In genomic region chr7:48749298-48750163, GRCm38 (mm10) we compare ENCODE assay signal across 8 mouse cellular contexts. TPM values are rescaled to one million over a fixed set of nuclear protein-coding genes. Genes with fewer than 3 reads are reported as not detected.
A peak's percentile ranks its signal among the peaks of the same experiment; 100 is the strongest.
DNase-seq lines count a peak whose midpoint lies in the region; ATAC-seq and TF ChIP-seq lines count a peak whose summit lies in the region.

No protein-coding gene starts in this region.

- no peaks in the 10 kb centered on the region for H3K36me3 ChIP-seq in E14TG2a.4 (ENCODE audit: insufficient read depth, low read length)
- no peaks in the 10 kb centered on the region for H3K36me3 ChIP-seq in forebrain, embryonic 12.5 days (replicated peaks)
- no peaks in the 10 kb centered on the region for H3K36me3 ChIP-seq in heart, postnatal 0 days (replicated peaks; ENCODE audit: control insufficient read depth, insufficient read depth, low read length)
- H3K36me3 ChIP-seq in liver, embryonic 16.5 days (ENCODE audit: control insufficient read depth, insufficient read depth) = no peaks in the 10 kb centered on the region
- no peaks in the 10 kb centered on the region for H3K36me3 ChIP-seq in neural tube, embryonic 13.5 days
- no peaks in the 10 kb centered on the region for H3K36me3 ChIP-seq in testis, adult 2 months (ENCODE audit: control insufficient read depth, insufficient read depth, low read length)

- DNase-seq in c-Kit-positive CD71-positive TER-119-negative erythroid progenitor cells, embryonic 14.5 days (ENCODE audit: low read depth) = peak; percentile 89
- peak; percentile 85 for DNase-seq in heart, postnatal 0 days (ENCODE audit: low spot score)
- DNase-seq in kidney, postnatal 4 days = peak; percentile 79 to 85

- H3K27ac ChIP-seq in forebrain, embryonic 12.5 days = peak overlapping the region; percentile 47; the same call in 1 of the 2 replicates
- peak overlapping the region; percentile 44; the same call in 1 of the 2 replicates for H3K27ac ChIP-seq in heart, postnatal 0 days (ENCODE audit: low read depth)
- no peak overlapping the region for H3K27ac ChIP-seq in liver, embryonic 16.5 days (ENCODE audit: low read length)
- peak overlapping the region; percentile 67 for H3K27ac ChIP-seq in neural tube, embryonic 13.5 days (replicated peaks)
- H3K27ac ChIP-seq in testis, adult 2 months (ENCODE audit: control insufficient read depth, insufficient read depth, low read depth, low read length) = no peak overlapping the region

- H3K4me2 ChIP-seq in forebrain, embryonic 12.5 days = peak overlapping the region; percentile 75
- H3K4me2 ChIP-seq in heart, postnatal 0 days (ENCODE audit: low read depth, low read length) = peak overlapping the region; percentile 95
- peak overlapping the region; percentile 89 for H3K4me2 ChIP-seq in liver, embryonic 16.5 days (ENCODE audit: low read depth, low read length)
- H3K4me2 ChIP-seq in neural tube, embryonic 13.5 days = peak overlapping the region; percentile 70

- TF ChIP-seq CTCF in E14TG2a.4 (conservative IDR thresholded peaks at IDR 0.05; ENCODE audit: low read length) = peak; percentile 88
- peak; percentile 79 for TF ChIP-seq CTCF in heart, postnatal 0 days (IDR thresholded peaks at IDR 0.05; ENCODE audit: low read depth)
- TF ChIP-seq CTCF in testis, adult 2 months (IDR thresholded peaks at IDR 0.05; ENCODE audit: control insufficient read depth, insufficient read depth, insufficient replicate concordance, low read depth, low read length) = peak; percentile 74

- WGBS in forebrain, embryonic 12.5 days = 1% methylated on average over 24 of the region's 24 CpGs
- WGBS in heart, postnatal 0 days = 2% methylated on average over 24 of the region's 24 CpGs
- 1% methylated on average over 24 of the region's 24 CpGs for WGBS in liver, embryonic 16.5 days (ENCODE audit: insufficient replicate concordance)
- under 1% methylated on average over 24 of the region's 24 CpGs for WGBS in neural tube, embryonic 13.5 days

- 0 out of 2 replicates have a peak, but pooled peaks cover 3% of the 10 kb centered on the region for H3K27me3 ChIP-seq in E14TG2a.4 (ENCODE audit: insufficient read depth, low read length)
- H3K27me3 ChIP-seq in forebrain, embryonic 12.5 days = no peaks in the 10 kb centered on the region
- no peaks in the 10 kb centered on the region for H3K27me3 ChIP-seq in heart, postnatal 0 days (ENCODE audit: control insufficient read depth, insufficient read depth, low read length)
- H3K27me3 ChIP-seq in liver, embryonic 16.5 days (ENCODE audit: control insufficient read depth, insufficient read depth, low read depth, low read length) = no peaks in the 10 kb centered on the region
- peaks cover 15% of the 10 kb centered on the region; the same call in 1 of the 2 replicates for H3K27me3 ChIP-seq in neural tube, embryonic 13.5 days
- no peaks in the 10 kb centered on the region for H3K27me3 ChIP-seq in testis, adult 2 months (ENCODE audit: control insufficient read depth, insufficient read depth, low read length)

- peak; percentile 89 for ATAC-seq in forebrain, embryonic 12.5 days (ENCODE audit: low FRiP score)
- peak; percentile 82 for ATAC-seq in heart, postnatal 0 days (ENCODE audit: insufficient read depth, low read depth)
- peak; percentile 76 for ATAC-seq in liver, embryonic 16.5 days (ENCODE audit: low read depth)
- ATAC-seq in neural tube, embryonic 13.5 days (ENCODE audit: low read depth) = peak; percentile 89

- H3K9me3 ChIP-seq in E14TG2a.4 (ENCODE audit: low read length) = no peaks in the 10 kb centered on the region
- no peaks in the 10 kb centered on the region for H3K9me3 ChIP-seq in forebrain, embryonic 12.5 days
- no peaks in the 10 kb centered on the region for H3K9me3 ChIP-seq in heart, postnatal 0 days (replicated peaks; ENCODE audit: control insufficient read depth, low read length)
- H3K9me3 ChIP-seq in liver, embryonic 16.5 days (replicated peaks; ENCODE audit: control insufficient read depth, low read length) = no peaks in the 10 kb centered on the region
- no peaks in the 10 kb centered on the region for H3K9me3 ChIP-seq in neural tube, embryonic 13.5 days

- TF ChIP-seq POLR2A in testis, adult 2 months (IDR thresholded peaks at IDR 0.05; ENCODE audit: control insufficient read depth, low read depth, low read length) = no peak

- peak overlapping the region; percentile 56 for H3K9ac ChIP-seq in forebrain, embryonic 12.5 days
- peak overlapping the region; percentile 47 for H3K9ac ChIP-seq in heart, postnatal 0 days (replicated peaks; ENCODE audit: low read depth, low read length)
- peak overlapping the region; percentile 41 for H3K9ac ChIP-seq in liver, embryonic 16.5 days (ENCODE audit: low read depth, low read length)
- H3K9ac ChIP-seq in neural tube, embryonic 13.5 days = peak overlapping the region; percentile 65

- no peak for TF ChIP-seq EP300 in heart, postnatal 0 days (IDR thresholded peaks at IDR 0.05; ENCODE audit: low read depth)

- peak overlapping the region; percentile 72 for H3K4me3 ChIP-seq in E14TG2a.4 (replicated peaks; ENCODE audit: low read length)
- peak overlapping the region; percentile 41 for H3K4me3 ChIP-seq in forebrain, embryonic 12.5 days (replicated peaks)
- H3K4me3 ChIP-seq in heart, postnatal 0 days (ENCODE audit: low read depth, low read length) = peak overlapping the region; percentile 53
- peak overlapping the region; percentile 50 for H3K4me3 ChIP-seq in liver, embryonic 16.5 days (ENCODE audit: low read depth, low read length)
- H3K4me3 ChIP-seq in neural tube, embryonic 13.5 days = peak overlapping the region; percentile 41
- H3K4me3 ChIP-seq in testis, adult 2 months (ENCODE audit: control insufficient read depth, low read depth, low read length) = peak overlapping the region; percentile 63

- H3K4me1 ChIP-seq in E14TG2a.4 (replicated peaks; ENCODE audit: low read depth, low read length) = peaks cover 6% of the 10 kb centered on the region; the same call in 1 of the 2 replicates
- peaks cover 8% of the 10 kb centered on the region; the same call in 1 of the 2 replicates for H3K4me1 ChIP-seq in forebrain, embryonic 12.5 days
- H3K4me1 ChIP-seq in heart, postnatal 0 days (ENCODE audit: control insufficient read depth, insufficient read depth) = 0 out of 2 replicates have a peak, but pooled peaks cover 5% of the 10 kb centered on the region
- peaks cover 6% of the 10 kb centered on the region for H3K4me1 ChIP-seq in liver, embryonic 16.5 days (ENCODE audit: control insufficient read depth, low read depth, low read length)
- H3K4me1 ChIP-seq in neural tube, embryonic 13.5 days (replicated peaks) = peaks cover 6% of the 10 kb centered on the region; the same call in 1 of the 2 replicates
- peaks cover 8% of the 10 kb centered on the region for H3K4me1 ChIP-seq in testis, adult 2 months (ENCODE audit: control insufficient read depth, insufficient read depth, low read length)

RNA-seq across cellular contexts. Expression of gene Zdhhc13, which starts 39.3 kb away (rescaled TPM):
- polyA plus RNA-seq in forebrain, embryonic 12.5 days (2016; fragmentation: Nextera tagmentation; extraction: Ambion mirVana) = 38.9 and 39.5 TPM in 2 replicates
- total RNA-seq in heart, postnatal 0 days (2014; rRNA removed; ENCODE audit: low replicate concordance) = 51.6 and 58.5 TPM in 2 replicates
- polyA plus RNA-seq in heart, postnatal 0 days (2015; fragmentation: Nextera tagmentation; extraction: Ambion mirVana) = 26.9 and 29.5 TPM in 2 replicates
- polyA plus RNA-seq in liver, embryonic 16.5 days (2015; fragmentation: Nextera tagmentation; extraction: Ambion mirVana) = 9.1 and 9.6 TPM in 2 replicates
- polyA plus RNA-seq in neural tube, embryonic 13.5 days (2015; fragmentation: Nextera tagmentation; extraction: Ambion mirVana) = 39.8 and 41.2 TPM in 2 replicates
- polyA plus RNA-seq in testis, adult 2 months (2012; rRNA removed) = 7.2 and 12.4 TPM in 2 replicates

Comparison
In these comparisons a context has a peak if more than half of its experiments do, and no peak if none do; other contexts are left out.
1. H3K27ac ChIP-seq: peak in forebrain, embryonic 12.5 days (single experiment), heart, postnatal 0 days (single experiment) and neural tube, embryonic 13.5 days (single experiment); none in liver, embryonic 16.5 days (single experiment) and testis, adult 2 months (single experiment).
2. Peak in every context shown above with its lines, with median percentiles within 50 percentile points of each other: H3K4me3 ChIP-seq, CTCF ChIP-seq, DNase-seq, ATAC-seq, H3K4me2 ChIP-seq and H3K9ac ChIP-seq.